Mouse (Mus musculus) ES-Bruce4 (cell line): ENCODE measurements at regions not wholly inside any gene's neighbourhood (a gene's known extent, or its start where the extent isn't known, plus 50 kb on each side); places are given as distances from the start of the nearest gene placed in this dataset.

Source experiments
- H3K27ac ChIP-seq: 2 replicates; pipeline ENCODE4 v1.5.1; 2012; ENCODE audit warnings: low read length, inconsistent platforms; ENCODE audit not compliant: insufficient read depth
- H3K27me3 ChIP-seq: 2 replicates; pipeline ENCODE4 v1.6.1; 2012; ENCODE audit warnings: mild to moderate bottlenecking, low read length, inconsistent platforms; ENCODE audit not compliant: control insufficient read depth, poor library complexity, insufficient read depth, severe bottlenecking
- H3K36me3 ChIP-seq: 2 replicates; pipeline ENCODE4 v1.6.1; 2012; ENCODE audit warnings: inconsistent platforms, mild to moderate bottlenecking, low read length, moderate library complexity; ENCODE audit not compliant: control insufficient read depth, poor library complexity, insufficient read depth, severe bottlenecking
- H3K4me1 ChIP-seq: one replicate; pipeline ENCODE4 v1.8.1; 2011; ENCODE audit warnings: low read length; ENCODE audit not compliant: control insufficient read depth, insufficient read depth
- H3K4me3 ChIP-seq: 2 replicates; pipeline ENCODE4 v1.5.1; 2011; ENCODE audit warnings: low read depth, mild to moderate bottlenecking, low read length
- H3K9ac ChIP-seq: 2 replicates; pipeline ENCODE4 v1.6.1; 2012; ENCODE audit warnings: low read depth, mild to moderate bottlenecking, inconsistent platforms; ENCODE audit not compliant: poor library complexity, severe bottlenecking
- H3K9me3 ChIP-seq: replicated peaks from 2 replicates; pipeline ENCODE4 v1.6.1; 2012; ENCODE audit warnings: mild to moderate bottlenecking, low read length, inconsistent platforms; ENCODE audit not compliant: control insufficient read depth, poor library complexity, insufficient read depth, severe bottlenecking
- CTCF ChIP-seq: IDR thresholded peaks from one replicate; pipeline ENCODE4 v1.8.1; 2011; ENCODE audit warnings: low read depth, low read length
- EP300 ChIP-seq: IDR thresholded peaks from 2 replicates; pipeline ENCODE4 v1.6.1; 2011; ENCODE audit warnings: low read depth, low read length; ENCODE audit not compliant: insufficient read depth
- POLR2A ChIP-seq: IDR thresholded peaks from one replicate; pipeline ENCODE4 v1.8.1; 2011; ENCODE audit warnings: low read length; ENCODE audit not compliant: insufficient read depth

- no peak overlapping the region for H3K27ac ChIP-seq
- no peaks in the 10 kb centered on the region for H3K4me1 ChIP-seq
- no peak overlapping the region for H3K4me3 ChIP-seq
- TF ChIP-seq CTCF (no peak), EP300 (no peak), POLR2A (no peak)
- H3K27me3 ChIP-seq, result no peaks in the 10 kb centered on the region
- H3K9me3 ChIP-seq, result peaks cover 23% of the 10 kb centered on the region
- H3K9ac ChIP-seq, result no peak overlapping the region
- H3K36me3 ChIP-seq, result no peaks in the 10 kb centered on the region
Measured at GRCm38 (mm10) chr7:53070621-53071020, 1055.1 kb upstream of the 1700015G11Rik start.
